Mouse (Mus musculus) retina, embryonic 14.5 days (tissue): ENCODE data around the gene Zfp64.

Experiments
- DNase-seq: peaks from one replicate; pipeline ENCODE4 v3.0.0-alpha.2; 2015; ENCODE audit warnings: low spot score

Zfp64 gene

DNA sequence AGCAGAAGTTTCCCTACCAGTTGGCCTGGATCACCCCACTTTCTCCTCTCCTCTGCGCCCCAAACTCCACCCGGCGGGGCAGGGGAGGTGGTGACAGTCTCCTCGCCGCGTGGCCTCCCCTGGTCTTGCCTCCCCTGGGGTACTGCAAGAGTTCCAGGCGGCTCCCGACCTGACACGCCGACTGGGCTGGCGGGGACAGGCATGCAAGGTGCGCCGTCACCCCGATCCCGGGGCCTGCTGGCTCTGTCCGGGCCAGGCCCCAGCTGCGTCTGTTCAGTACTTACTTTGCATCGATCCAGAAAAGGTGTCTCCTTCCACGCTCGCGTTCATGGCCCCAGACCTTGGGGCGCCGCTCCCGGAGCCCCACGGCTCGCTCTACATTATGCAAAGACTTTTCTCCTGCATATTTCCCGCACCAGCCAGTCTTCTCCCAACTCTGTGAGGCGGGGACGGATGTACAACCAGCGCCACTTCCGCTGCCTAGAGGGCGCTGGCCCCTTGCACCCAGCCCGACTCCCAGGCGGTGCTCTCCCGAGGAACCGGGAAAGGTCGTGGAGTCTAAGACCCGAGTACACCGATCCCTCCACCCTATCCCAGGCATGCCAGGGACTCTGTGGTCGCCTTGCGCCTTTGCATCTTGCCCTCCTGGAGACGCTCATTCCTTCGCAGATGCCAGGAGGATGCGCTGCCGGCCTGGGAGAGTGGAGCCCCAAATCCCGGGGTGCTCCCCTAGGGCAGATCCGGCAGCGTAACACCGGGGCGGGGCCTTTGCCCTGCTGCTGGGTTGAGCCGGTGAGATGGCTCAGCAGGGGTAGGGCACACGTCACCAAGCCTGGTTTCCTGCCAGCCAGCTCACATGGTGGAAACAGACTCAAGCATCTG, at the start of gene Zfp64:
Gene Zfp64, minus strand, starts transcription at position 753 of the 882 bp plus-strand sequence.
- peak; percentile 83 for DNase-seq

DNA sequence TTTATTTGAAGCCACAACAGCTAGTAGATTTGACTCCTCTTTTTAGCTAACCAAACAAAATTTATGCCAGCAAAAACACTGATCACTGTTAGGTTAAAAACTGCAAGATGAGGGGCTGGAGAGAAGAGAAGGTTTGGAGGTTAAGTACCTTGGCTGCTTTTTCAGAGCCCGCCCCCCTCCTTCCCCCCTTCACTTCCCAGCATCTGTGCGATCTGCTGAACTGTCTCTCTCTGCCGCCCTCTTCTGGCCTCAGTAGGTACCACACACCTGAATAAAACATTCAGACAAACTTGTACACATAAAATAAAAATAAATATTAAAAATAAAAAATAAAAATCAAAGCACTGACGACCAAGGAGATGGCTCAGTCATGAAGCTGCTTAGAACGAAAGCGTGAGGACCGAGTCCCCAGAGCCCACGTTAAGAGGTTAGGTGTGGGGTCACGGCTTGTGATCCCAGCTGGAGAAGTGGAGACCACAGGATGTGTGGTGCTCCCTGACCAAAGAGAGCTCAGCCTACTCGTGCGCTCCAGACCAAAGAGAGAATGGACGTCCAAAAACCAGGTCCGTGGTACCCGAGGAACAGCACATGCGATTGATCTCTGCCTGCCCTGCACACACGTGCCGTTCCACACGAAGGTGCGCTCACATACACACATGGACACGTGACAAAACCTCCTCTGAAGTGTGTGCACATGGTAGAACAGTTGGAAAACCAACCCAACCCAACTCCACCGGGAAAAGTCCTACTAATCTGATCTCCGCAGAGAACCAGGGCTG, 37.4 kb upstream of the Zfp64 start:
- peak; percentile 55 for DNase-seq

DNA sequence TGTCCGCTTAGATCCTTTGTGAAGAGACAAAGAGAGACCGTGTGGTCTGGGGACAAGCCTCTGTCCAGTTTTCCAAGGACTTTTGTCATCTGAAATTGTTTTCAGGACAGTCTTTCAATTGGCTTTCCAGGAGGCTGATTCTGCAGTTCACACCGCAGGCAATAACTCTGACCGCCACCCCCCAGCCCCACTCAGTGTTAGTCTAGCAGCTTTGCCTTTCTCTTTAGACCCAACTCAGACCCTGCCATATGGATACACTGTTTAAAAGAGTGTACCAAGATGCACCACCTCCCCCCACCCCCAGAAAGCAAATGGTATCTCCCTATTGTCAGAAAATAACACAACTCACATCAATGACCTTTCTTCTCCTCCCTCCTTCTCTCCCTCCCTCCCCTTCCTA, 35.6 kb upstream of the Zfp64 start:
- DNase-seq: peak; percentile 15

DNA sequence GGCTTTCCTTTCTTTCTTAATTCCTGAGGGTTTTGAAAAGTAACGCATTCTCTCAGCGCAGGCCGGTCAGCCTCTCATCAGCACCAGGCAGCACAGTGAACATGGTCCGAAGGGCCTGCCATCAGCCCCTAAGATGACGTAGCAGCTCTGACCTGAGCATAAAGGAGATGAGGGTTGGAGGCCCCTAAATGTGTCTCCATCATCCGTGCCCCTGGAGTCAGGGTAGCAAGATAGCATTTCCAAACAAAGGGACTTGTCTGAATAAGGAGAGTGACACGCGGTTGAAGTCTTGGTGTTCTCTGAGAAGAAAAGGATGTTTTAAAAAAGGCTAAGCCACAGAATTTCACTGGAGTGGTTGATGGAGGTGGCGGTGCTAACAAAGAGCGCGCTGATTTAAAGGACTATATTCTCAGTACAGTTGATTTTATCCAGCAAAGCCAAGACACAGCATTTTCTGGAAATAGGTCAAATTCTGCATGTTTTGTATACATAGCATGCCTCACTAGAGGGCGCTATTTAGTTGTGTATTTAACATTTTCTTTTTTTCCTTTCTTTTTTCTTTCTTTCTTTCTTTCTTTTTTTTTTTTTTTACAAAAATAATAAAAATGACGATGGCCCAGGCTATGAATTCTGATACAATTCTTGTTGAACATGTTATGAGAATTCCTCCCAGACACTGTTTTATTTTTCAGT, 34.8 kb upstream of the Zfp64 start:
- peak; percentile 81 for DNase-seq

DNA sequence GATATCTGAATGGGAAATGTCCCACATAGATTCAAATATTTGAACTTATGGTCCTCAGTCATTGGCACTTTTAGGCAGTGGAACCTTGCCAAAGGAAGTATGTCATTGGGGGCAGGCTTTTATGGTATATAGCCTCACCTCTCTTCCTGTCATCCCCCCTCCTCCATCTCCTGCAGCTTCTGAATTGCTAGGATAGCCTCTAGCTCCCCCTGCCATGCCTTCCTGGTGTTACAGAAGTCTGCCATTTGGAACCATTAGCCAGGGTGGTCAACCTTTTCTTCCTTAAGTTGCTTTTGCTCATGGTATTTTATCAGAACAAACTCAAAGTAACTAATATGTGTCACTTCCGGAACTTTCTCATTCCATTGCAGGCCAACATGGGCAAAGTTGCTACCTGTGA, 32.7 kb upstream of the Zfp64 start:
- no peak for DNase-seq

DNA sequence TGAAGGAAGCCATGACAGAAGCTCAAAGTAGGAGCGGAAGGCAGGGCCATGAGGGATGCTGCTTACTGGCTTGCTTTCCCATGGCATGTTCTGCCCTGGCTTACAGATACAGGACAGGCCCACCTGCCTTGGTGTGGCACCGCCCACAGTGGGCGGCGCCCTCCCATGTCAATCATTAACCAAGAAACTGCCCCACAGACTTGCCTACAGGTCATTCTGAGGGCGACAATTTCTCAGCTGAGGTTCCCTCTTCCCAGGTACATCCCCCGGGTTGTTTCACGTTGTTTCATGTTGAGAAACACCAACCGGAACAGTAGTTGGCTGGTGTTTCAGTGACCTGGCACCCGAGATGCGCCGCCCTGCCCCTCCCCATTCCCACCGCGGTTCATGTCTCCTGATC, 32.0 kb upstream of the Zfp64 start:
- no peak for DNase-seq

DNA sequence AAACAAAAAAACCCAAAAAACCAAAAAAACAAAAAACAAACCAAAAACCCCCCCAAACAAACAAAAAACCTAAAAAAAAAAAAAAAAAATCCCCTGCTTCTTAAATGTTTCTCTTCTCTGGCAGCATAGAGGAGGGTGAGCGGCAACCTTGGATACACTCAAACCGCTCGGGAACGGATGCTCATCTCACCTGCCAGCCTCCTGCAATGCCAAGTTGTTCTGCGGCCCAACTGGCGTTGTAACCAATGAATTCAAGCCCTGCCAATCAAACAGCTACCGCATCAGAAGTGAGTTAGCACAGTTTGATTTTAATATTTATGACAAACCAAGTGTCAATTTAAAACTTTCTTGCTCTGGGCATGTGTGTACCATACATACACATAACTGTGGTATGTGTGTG, 26.6 kb upstream of the Zfp64 start:
- DNase-seq: no peak

DNA sequence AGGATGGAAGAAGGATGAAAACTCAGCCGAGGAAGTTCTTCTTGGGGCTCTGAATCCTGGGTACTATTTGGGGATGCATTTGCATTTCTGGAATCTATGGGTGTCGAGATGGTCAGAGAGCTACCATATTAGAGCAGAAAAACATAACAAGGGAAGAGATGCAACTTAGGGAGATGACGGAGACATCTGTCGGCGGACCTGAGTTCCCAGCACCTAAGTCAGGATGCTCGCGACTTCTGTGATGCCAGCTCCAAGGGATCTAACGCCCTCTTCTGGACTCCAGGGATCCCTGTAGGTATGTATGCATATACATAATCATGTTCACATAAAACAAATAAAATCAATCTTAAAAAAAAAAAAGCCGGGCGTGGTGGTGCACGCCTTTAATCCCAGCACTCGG, 26.1 kb upstream of the Zfp64 start:
- no peak for DNase-seq

DNA sequence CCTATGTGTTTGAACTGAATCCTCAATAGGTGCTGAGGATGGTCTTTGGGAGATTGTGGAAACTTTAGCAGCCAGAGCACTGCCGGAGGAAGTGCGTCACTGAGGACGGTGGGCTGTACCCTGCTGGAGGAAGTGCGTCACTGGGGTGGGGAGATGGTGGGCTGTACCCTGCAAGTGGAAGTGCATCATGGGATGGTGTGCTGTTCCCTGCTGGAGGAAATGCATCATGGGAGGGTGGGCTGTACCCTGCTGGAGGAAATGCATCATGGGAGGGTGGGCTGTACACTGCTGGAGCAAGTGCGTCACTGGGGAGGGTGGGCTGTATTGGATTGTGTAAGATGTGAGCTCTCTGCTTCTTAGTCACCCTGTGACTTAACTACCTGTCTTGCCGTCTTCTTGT, 25.5 kb upstream of the Zfp64 start:
- no peak for DNase-seq

DNA sequence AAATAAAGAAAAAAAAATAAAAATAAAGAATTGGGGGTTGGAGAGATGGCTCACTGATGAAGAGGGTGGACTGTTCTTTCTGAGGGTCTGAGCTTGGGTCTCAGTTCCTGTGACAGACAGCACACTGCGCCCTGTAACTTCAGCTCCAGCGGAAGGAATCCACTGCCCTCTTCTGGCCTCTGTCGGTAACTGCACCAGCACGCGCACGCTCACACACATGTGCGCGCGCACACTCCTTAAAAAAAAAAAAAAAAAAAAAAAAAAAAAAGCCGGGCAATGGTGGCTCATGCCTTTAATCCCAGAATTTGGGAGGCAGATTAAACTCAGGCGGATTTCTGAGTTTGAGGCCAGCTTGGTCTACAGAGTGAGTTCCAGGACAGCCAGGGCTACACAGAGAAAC, 24.4 kb upstream of the Zfp64 start:
- DNase-seq: no peak

DNA sequence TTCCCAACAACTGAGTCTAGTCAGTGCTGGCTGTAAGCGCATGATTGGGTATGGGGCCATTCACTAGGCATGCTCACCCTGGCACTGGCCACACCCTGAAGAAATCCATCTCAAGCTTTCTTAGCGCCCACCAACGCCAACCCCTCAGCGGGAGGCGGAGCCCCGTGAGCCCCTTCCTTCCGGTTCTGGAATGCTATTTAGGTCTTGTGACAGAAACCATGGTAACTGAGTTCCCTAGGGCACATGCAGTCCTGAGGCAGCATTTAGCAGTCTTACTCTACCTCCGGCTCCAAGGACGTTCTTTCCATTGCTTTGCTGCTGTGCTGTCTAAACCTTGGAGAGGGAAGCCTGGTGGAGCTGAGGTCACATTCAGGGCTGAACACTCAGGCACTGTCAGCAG, 22.6 kb upstream of the Zfp64 start:
- DNase-seq: no peak

DNA sequence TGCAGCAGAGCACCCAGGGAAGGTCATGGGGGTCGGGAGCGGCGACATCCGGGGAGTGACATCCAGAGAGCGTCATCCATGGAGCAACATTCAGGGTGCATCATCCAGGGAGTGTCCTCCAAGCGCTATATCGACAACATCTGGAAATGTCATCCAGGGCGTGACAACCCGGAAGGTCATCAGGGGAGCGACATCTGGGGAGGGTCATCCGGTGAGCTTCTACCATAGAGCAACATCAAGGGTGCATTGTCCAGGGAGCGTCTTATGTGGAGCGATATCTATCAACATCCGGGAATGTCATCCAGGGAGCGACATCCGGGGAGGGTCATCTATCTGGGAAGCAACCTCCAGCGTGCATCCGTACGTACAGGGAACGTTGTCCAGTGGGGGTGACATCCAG, 14.7 kb upstream of the Zfp64 start:
- DNase-seq: no peak

DNA sequence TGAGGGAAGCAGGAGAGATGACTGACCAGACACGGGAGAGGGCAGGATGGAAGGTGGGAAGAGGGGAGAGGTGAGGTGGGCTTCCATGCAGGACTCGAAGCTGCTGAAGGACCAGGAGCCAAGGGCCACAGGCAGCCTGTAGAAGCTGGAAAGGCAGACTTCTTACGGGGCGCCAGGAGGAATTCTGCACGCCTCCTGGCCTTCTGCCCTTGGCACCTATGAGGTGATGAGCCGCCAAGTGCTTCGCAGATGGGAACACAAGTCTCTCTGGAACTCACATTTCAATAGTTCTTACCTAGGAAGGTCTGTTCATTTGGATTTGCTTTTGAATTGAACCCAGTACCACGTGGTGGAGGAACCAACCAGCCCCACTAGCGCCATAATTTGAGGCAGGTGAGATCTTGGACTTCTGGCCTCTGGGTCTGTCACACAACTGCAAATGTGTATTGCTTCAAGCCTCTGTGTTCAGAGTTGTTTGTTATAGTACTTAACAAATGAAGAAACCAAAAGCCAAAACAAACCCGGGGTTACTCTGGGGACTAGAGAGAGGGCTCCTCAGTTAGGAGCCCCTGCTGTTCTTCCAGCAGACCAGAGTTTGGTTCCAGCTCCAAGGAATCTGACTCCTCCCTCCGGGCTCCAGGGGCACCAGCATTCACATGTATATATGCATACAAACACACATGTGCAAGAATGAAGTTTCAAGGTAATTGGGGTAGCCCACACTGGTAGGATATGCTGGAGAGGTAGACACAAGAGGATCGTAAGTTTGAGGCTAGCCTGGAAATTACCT, 12.9 kb upstream of the Zfp64 start:
- no peak for DNase-seq

DNA sequence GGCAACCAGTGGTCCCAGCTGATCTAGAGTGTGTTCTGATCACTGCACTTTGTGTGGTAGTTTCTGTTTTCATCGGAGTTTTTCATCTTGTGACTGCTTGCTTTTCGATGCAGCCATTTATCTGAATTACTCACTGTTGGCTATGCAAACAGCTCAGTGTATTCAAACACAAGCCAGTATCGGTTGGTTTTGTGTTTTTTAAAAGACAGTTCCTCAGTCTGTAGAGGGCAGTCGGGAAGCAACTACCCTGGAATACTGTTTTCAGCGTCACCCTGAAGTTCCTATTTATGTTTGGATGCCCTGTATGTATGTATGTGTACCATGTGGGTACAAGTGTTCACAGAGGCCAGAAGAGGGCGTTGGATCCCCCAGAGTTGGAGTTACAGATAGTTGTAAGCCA, 11.1 kb upstream of the Zfp64 start:
- no peak for DNase-seq

DNA sequence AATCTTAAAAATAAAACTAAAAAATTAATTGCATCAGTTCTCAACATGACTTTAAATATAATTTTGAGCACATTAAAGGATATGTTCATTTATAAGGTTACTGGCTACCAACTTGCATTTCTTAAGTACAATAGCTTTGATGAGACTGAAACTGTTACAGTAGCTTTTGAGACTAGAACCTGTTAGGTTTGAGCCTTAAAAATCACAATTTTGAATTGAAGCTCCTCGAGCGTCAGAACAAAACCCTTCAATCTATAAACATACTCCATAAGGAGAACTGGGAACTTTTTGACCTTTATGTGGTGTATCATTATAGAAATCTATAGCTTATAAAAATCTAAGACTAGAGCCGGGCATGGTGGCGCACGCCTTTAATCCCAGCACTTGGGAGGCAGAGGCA, 9.5 kb upstream of the Zfp64 start:
- peak; percentile 12 for DNase-seq

DNA sequence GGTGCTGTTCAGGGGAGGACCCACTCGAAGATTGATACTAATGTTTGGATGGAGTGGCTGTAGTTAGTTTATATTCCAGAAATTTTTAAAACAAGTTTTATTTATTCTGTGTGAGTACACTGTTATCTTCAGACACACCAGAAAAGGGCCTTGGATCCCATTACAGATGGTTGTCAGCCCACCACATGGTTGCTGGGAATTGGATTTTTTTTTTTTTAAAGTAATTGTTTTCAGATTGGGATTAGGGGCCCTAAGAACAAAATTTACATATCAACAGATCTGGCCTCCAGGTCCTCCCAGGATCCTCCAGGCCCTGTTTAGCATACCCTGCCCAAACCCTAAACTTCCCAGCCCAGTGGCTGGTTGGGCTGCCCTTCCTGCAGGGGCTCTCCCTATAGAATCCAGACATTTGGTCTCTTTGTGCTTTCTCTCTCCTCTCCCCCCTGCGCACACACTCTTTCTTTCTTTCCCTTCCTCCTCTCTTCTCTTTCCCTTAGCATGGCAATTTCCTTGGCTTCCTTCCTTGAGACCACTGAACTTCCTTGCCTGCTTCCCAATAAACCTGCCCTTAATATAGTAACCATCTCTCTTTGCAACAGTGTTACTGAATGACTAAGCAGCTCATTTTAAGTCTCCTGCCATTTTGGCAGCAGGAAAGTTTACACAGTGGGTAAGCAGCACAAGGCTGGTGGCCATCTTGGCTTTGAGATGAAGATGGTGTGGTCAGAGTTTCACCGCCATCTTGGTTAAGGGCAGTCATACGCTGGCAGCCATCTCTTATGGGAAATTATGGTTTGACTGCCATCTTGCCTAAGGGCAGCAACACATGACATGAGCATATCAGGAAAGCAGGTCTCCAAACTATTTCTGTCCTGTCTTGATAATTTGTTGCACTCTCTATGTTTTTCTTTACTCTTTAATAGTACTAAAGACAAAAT, 6.6 kb upstream of the Zfp64 start:
- DNase-seq: no peak

DNA sequence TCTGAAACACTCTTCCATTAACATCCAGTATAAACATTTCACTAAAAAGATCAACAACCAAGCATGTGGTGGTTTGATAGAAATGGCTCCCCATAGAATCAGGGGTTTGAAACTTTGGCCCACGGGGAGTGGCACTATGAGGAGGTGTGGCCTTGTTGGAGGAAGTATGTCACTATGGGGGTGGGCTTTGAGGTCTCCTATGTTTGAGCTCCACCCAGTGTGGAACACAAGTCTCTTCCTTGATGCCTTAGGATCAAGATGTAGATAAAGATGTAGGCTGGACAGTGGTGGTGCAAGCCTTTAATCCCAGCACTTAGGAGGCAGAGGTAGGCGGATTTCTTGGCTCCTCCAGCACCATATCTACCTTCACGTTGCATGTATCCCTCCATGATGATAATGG, 5.4 kb upstream of the Zfp64 start:
- DNase-seq: no peak

DNA sequence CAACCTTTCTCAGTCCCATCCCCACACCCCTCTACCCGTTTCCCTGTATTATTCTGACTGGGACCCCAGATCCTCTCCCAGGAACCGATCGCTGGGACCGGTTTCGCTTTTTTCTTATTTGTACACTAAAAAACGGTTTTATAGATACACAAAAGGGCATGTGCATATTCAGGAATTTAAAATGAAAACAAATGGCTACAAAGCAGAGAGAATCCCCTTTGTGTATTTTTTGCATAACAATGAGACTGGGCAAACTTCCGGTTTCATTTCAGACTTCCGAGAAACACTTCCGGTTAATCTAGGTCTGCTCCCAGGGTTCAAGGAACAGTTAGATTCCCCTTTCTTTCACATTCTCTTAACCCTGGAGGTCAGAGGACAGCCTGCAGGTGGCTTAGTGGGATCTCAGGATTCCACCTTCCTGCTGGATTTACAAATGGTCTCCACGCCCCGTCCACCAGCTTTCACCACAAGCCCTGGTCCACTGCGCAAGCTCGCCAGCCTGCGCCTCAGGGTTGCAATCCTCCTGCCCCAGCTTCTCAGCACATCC, 4.0 kb upstream of the Zfp64 start:
- DNase-seq: no peak

DNA sequence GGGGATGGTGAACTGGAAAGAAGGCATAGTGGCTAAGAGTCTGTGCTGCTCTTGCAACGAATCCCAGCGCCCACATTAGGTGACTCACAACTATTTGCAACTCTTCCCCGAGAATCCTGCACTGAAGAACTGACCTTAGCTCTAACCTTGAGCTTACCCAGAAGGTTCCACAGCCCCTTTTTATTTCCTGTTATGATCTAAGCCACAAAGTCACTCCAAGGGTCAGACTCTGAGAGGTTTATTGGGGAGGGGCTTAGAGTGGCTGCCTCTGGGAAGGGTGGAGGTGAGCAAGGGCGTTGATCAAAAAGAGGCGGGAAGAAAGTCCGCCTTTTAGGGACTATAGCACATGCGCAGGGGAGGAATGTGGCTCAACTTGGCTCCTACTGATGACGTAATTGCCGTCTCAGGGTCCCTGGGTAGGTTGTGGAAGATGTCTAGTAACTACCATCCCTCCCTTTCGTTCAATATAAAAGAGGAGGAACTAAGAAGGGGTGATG, 511 bp upstream of the Zfp64 start:
- DNase-seq: no peak

DNA sequence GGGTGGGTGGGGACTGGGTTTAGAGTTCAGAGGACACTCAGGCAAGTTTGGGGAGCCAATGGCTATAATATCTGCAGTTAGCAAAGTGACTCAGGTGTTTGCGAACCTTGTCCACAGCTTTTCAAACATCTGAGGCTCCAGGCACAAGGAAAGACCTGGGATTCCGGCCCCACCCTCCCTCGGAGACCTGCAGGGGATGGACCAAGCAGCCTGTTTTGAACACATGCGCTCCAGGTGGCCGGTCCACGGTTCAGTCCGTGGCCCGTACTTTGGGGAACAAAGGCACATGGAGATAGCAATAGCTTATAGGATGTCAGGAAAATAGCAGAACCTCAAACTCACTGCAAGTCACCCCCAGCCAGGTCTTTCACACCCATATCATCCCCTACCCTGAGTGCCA, 1.0 kb downstream of the Zfp64 start:
- DNase-seq: no peak
